Mouse (Mus musculus): ENCODE measurements around the gene Olfr1513.
"Not testable (repeated sequence)": the region's sequence is repeated elsewhere in the genome, so short reads cannot be mapped to it uniquely, and the experiment has no call there.

The Olfr1513 gene

DNA sequence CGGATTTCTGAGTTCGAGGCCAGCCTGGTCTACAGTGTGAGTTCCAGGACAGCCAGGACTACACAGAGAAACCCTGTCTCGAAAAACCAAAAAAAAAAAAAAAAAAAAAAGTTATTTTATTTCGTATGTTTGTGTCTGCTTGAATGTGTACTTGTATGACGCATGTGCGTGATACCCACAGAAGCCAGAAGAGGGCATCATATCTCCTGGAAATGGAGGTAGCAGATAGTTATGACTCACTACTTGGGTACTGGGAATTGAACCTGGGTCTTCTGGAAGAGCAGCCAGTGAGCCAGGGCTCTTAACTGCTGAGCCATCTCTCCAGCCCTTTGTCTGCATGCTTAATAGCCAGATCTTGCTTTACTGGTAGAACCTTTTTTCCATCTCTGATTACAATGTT, 45.9 kb downstream of the Olfr1513 start:
- not testable (repeated sequence) for DNase-seq (ENCODE audit: low spot score)

GRCm38 (mm10) chr14:52306100-52306499, 50.1 kb downstream of the Olfr1513 start:
- DNase-seq (ENCODE audit: low spot score) = no peak

DNA sequence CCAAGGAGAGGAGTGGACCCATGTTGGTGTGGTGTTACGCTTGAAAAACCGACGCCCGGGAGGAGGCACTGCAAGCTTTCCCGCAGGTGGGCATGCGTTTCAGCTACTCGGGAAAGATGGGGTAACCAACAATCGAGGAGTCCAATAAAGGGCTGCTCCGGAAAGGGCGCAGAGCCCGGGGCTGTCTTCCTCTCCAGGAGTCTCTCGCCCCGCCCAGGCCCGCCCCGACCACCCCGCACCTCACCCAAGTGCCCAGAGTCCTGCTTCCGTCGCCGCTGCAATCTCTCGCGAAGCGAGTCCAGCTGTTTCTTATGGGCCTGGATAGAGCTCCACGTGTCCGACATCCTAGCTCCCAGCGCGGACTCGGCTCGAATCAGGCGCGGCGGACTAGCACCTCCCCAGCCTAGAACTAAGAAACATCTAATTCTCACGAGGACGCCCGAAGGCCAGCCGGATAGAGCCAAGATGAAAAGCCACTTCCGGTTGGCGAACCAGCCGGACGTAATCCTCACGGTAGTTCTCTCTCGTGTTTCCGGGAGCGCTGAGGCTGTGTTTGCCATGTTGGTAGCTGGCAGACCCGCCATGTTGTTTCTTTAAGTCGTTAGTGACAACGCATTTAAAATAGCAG, 51.5 kb downstream of the Olfr1513 start, which contains the start of gene Mettl3:
Mettl3 (minus strand) TSS at position 485 of the 628 bp plus-strand sequence.
- DNase-seq (ENCODE audit: low spot score) = peak; percentile 86

DNA sequence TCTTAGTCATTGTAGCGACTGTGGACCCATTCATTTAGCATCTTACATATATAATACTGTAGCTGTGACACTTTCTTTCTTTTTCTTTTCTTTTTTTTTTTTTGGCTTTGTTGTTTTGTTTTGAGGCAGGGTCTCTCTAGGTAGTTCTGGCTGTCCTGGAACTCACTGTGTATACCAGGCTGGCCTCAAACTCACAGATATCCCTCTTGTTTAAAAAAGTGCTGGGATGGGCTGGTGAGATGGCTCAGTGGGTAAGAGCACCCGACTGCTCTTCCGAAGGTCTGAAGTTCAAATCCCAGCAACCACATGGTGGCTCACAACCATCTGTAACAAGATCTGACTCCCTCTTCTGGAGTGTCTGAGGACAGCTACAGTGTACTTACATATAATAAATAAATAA, 52.7 kb downstream of the Olfr1513 start:
- DNase-seq (ENCODE audit: low spot score) = not testable (repeated sequence)
